Mouse (Mus musculus): ENCODE measurements at regions not wholly inside any gene's neighbourhood (a gene's known extent, or its start where the extent isn't known, plus 50 kb on each side); places are given as distances from the start of the nearest gene placed in this dataset.

GRCm38 (mm10) chr6:140126645-140127044 is 85.4 kb upstream of the Plcz1 start:
- H3K27ac ChIP-seq, result no peak overlapping the region
- no peaks in the 10 kb centered on the region for H3K4me1 ChIP-seq (replicated peaks; ENCODE audit: insufficient read depth, low read length)
- no peaks in the 10 kb centered on the region for H3K27me3 ChIP-seq (ENCODE audit: insufficient read depth, low read length)
- H3K4me3 ChIP-seq (replicated peaks; ENCODE audit: low read depth, low read length), result no peak overlapping the region
- 94% methylated on average over 7 of the region's 7 CpGs for WGBS
- no peaks in the 10 kb centered on the region for H3K9me3 ChIP-seq (replicated peaks; ENCODE audit: low read length)
- ATAC-seq (replicated peaks; ENCODE audit: low FRiP score, low read depth) (no peak), DNase-seq (ENCODE audit: low spot score) (no peak)
- no peak overlapping the region for H3K4me2 ChIP-seq (ENCODE audit: low read length)
- no peaks in the 10 kb centered on the region for H3K36me3 ChIP-seq (ENCODE audit: insufficient read depth, low read length)
- no peak overlapping the region for H3K9ac ChIP-seq (ENCODE audit: low read depth, low read length)
- no peak for TF ChIP-seq CTCF (IDR thresholded peaks at IDR 0.05; ENCODE audit: low read depth)

GRCm38 (mm10) chr6:140114024-140114423 is 72.8 kb upstream of the Plcz1 start:
- Histone ChIP-seq H3K27me3 (ENCODE audit: insufficient read depth, low read length) (no peaks in the 10 kb centered on the region), H3K4me2 (ENCODE audit: low read length) (no peak overlapping the region), H3K27ac (no peak overlapping the region), H3K9me3 (replicated peaks; ENCODE audit: low read length) (no peaks in the 10 kb centered on the region), H3K4me1 (replicated peaks; ENCODE audit: insufficient read depth, low read length) (no peaks in the 10 kb centered on the region), H3K9ac (ENCODE audit: low read depth, low read length) (no peak overlapping the region), H3K4me3 (replicated peaks; ENCODE audit: low read depth, low read length) (no peak overlapping the region), H3K36me3 (ENCODE audit: insufficient read depth, low read length) (no peaks in the 10 kb centered on the region)
- ATAC-seq (replicated peaks; ENCODE audit: low FRiP score, low read depth) (no peak), DNase-seq (ENCODE audit: low spot score) (no peak)
- no peak for TF ChIP-seq CTCF (IDR thresholded peaks at IDR 0.05; ENCODE audit: low read depth)
- WGBS, result 84% methylated on average over 2 of the region's 2 CpGs

- H3K4me1 ChIP-seq (replicated peaks; ENCODE audit: insufficient read depth, low read length), result no peaks in the 10 kb centered on the region
- H3K9ac ChIP-seq (ENCODE audit: low read depth, low read length), result no peak overlapping the region
- H3K27ac ChIP-seq, result no peak overlapping the region
- no peaks in the 10 kb centered on the region for H3K36me3 ChIP-seq (ENCODE audit: insufficient read depth, low read length)
- no peaks in the 10 kb centered on the region for H3K27me3 ChIP-seq (ENCODE audit: insufficient read depth, low read length)
- WGBS, result 84% methylated on average over 10 of the region's 10 CpGs
- no peak for TF ChIP-seq CTCF (IDR thresholded peaks at IDR 0.05; ENCODE audit: low read depth)
- ATAC-seq (replicated peaks; ENCODE audit: low FRiP score, low read depth), result no peak
- no peak for DNase-seq (ENCODE audit: low spot score)
- no peaks in the 10 kb centered on the region for H3K9me3 ChIP-seq (replicated peaks; ENCODE audit: low read length)
- H3K4me3 ChIP-seq (replicated peaks; ENCODE audit: low read depth, low read length), result no peak overlapping the region
- H3K4me2 ChIP-seq (ENCODE audit: low read length), result no peak overlapping the region
Observed at GRCm38 (mm10) chr6:140112054-140112453, 70.8 kb upstream of the Plcz1 start.

- H3K4me1 ChIP-seq (replicated peaks; ENCODE audit: insufficient read depth, low read length), result no peaks in the 10 kb centered on the region
- no peak for DNase-seq (ENCODE audit: low spot score)
- H3K9me3 ChIP-seq (replicated peaks; ENCODE audit: low read length), result no peaks in the 10 kb centered on the region
- 55% methylated on average over 8 of the region's 8 CpGs for WGBS
- no peak overlapping the region for H3K9ac ChIP-seq (ENCODE audit: low read depth, low read length)
- TF ChIP-seq CTCF (IDR thresholded peaks at IDR 0.05; ENCODE audit: low read depth), result no peak
- no peaks in the 10 kb centered on the region for H3K27me3 ChIP-seq (ENCODE audit: insufficient read depth, low read length)
- no peak overlapping the region for H3K4me3 ChIP-seq (replicated peaks; ENCODE audit: low read depth, low read length)
- no peaks in the 10 kb centered on the region for H3K36me3 ChIP-seq (ENCODE audit: insufficient read depth, low read length)
- no peak for ATAC-seq (replicated peaks; ENCODE audit: low FRiP score, low read depth)
- H3K27ac ChIP-seq, result no peak overlapping the region
- no peak overlapping the region for H3K4me2 ChIP-seq (ENCODE audit: low read length)
Observed at GRCm38 (mm10) chr6:140108083-140108482, 66.8 kb upstream of the Plcz1 start.

GRCm38 (mm10) chr6:140107628-140108027 is 66.4 kb upstream of the Plcz1 start:
- ATAC-seq (replicated peaks; ENCODE audit: low FRiP score, low read depth) (no peak), DNase-seq (ENCODE audit: low spot score) (no peak)
- Histone ChIP-seq H3K27ac (no peak overlapping the region), H3K4me2 (ENCODE audit: low read length) (no peak overlapping the region), H3K4me3 (replicated peaks; ENCODE audit: low read depth, low read length) (no peak overlapping the region), H3K27me3 (ENCODE audit: insufficient read depth, low read length) (no peaks in the 10 kb centered on the region), H3K9ac (ENCODE audit: low read depth, low read length) (no peak overlapping the region), H3K4me1 (replicated peaks; ENCODE audit: insufficient read depth, low read length) (no peaks in the 10 kb centered on the region), H3K36me3 (ENCODE audit: insufficient read depth, low read length) (no peaks in the 10 kb centered on the region), H3K9me3 (replicated peaks; ENCODE audit: low read length) (no peaks in the 10 kb centered on the region)
- WGBS, result 76% methylated on average over 16 of the region's 16 CpGs
- no peak for TF ChIP-seq CTCF (IDR thresholded peaks at IDR 0.05; ENCODE audit: low read depth)

- no peak for TF ChIP-seq CTCF (IDR thresholded peaks at IDR 0.05; ENCODE audit: low read depth)
- no peaks in the 10 kb centered on the region for H3K36me3 ChIP-seq (ENCODE audit: insufficient read depth, low read length)
- ATAC-seq (replicated peaks; ENCODE audit: low FRiP score, low read depth), result no peak
- no peak for DNase-seq (ENCODE audit: low spot score)
- WGBS, result 84% methylated on average over 5 of the region's 5 CpGs
- no peaks in the 10 kb centered on the region for H3K9me3 ChIP-seq (replicated peaks; ENCODE audit: low read length)
- H3K4me2 ChIP-seq (ENCODE audit: low read length), result no peak overlapping the region
- H3K4me1 ChIP-seq (replicated peaks; ENCODE audit: insufficient read depth, low read length), result no peaks in the 10 kb centered on the region
- no peaks in the 10 kb centered on the region for H3K27me3 ChIP-seq (ENCODE audit: insufficient read depth, low read length)
- H3K27ac ChIP-seq, result no peak overlapping the region
- no peak overlapping the region for H3K9ac ChIP-seq (ENCODE audit: low read depth, low read length)
- H3K4me3 ChIP-seq (replicated peaks; ENCODE audit: low read depth, low read length), result no peak overlapping the region
Observed at GRCm38 (mm10) chr6:140106141-140106540, 64.9 kb upstream of the Plcz1 start.

GRCm38 (mm10) chr6:140102043-140102442 is 60.8 kb upstream of the Plcz1 start:
- no peaks in the 10 kb centered on the region for H3K4me1 ChIP-seq (replicated peaks; ENCODE audit: insufficient read depth, low read length)
- no peak for ATAC-seq (replicated peaks; ENCODE audit: low FRiP score, low read depth)
- WGBS, result 38% methylated on average over 6 of the region's 6 CpGs
- no peaks in the 10 kb centered on the region for H3K27me3 ChIP-seq (ENCODE audit: insufficient read depth, low read length)
- no peaks in the 10 kb centered on the region for H3K9me3 ChIP-seq (replicated peaks; ENCODE audit: low read length)
- no peak overlapping the region for H3K4me2 ChIP-seq (ENCODE audit: low read length)
- no peak overlapping the region for H3K9ac ChIP-seq (ENCODE audit: low read depth, low read length)
- H3K4me3 ChIP-seq (replicated peaks; ENCODE audit: low read depth, low read length), result no peak overlapping the region
- no peak overlapping the region for H3K27ac ChIP-seq
- TF ChIP-seq CTCF (IDR thresholded peaks at IDR 0.05; ENCODE audit: low read depth), result no peak
- DNase-seq (ENCODE audit: low spot score), result no peak
- no peaks in the 10 kb centered on the region for H3K36me3 ChIP-seq (ENCODE audit: insufficient read depth, low read length)

Measured in kidney, postnatal 0 days (tissue).